Mouse (Mus musculus): ENCODE data around the gene Ssr2.

GRCm38 (mm10) chr3:88563442-88563841 lies 12.2 kb upstream of the Ssr2 start:
- no peak for TF ChIP-seq GATA1 (IDR thresholded peaks at IDR 0.05; ENCODE audit: low read length)
- no peak for TF ChIP-seq TAL1 (IDR thresholded peaks at IDR 0.05; ENCODE audit: low read length)
